Mouse (Mus musculus): ENCODE results near the gene Apeh. TPM values are rescaled to one million over a fixed set of nuclear protein-coding genes. Genes with fewer than 3 reads are reported as not detected.

The Apeh gene
- polyA plus RNA-seq (2014; fragmentation: Illumina TruSeq; extraction: RNeasy Lipid Tissue Mini Kit (QIAGEN cat#74804); ENCODE audit: low read depth, low replicate concordance), result 6.3 TPM

DNA sequence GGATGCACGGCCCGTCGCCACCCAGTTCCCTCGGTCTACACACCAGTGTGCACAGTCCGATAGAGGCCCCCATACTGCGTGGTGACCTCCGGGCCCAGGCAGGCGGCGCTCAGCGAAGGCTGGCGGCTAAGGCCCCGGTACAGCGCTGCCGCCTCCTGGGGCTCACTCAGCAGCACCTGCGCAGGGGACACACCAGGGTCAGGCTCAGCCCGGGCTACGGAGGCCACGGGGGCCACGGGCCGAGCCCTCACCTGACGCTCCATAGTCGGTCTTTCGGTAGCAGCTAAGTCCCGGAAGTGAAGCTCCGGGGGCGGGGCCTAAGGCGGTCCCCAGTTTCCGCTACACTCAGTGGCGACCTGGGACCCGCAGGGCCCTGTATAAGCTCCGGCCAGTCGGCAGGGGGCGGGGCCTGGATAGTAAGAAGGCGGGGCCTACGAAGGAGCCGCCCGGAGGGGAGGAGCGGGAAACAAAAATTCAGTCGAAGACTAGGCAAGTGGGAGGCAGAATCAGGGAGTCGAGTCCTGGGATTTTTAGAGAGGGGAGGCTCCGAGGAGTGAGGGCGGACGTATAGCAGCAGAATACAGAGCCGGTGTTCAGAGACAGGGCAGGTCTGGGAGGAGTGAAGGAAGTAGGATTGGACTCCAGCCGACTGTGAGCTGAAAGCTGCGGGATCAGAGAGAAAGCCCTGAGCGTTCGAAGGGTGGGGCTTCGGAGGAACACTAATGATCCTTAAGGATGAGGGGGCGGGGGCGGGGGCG, at the start of gene Apeh:
Apeh (minus strand) TSS at position 423 of the 758 bp plus-strand sequence.

DNA sequence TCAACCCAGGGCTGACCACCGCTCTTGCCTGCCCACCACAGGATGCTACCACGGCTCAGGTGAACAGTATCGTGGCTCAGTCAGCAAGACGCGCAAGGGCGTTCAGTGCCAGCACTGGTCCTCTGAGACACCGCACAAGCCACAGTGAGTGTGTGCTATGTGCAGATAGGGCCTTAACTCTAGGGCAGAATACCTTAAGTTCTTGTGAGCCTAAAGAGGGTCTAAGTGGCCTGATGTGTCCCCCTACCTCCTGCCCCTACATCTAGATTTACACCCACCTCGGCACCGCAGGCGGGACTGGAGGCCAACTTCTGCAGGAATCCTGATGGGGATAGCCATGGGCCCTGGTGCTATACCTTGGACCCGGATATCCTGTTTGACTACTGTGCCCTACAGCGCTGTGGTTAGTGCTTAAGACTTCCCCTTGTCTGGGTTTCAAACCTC, 11.4 kb downstream of the Apeh start, which contains the start of gene Rnf123:
Rnf123 (minus strand) TSS at position 359 of the 444 bp plus-strand sequence.

DNA sequence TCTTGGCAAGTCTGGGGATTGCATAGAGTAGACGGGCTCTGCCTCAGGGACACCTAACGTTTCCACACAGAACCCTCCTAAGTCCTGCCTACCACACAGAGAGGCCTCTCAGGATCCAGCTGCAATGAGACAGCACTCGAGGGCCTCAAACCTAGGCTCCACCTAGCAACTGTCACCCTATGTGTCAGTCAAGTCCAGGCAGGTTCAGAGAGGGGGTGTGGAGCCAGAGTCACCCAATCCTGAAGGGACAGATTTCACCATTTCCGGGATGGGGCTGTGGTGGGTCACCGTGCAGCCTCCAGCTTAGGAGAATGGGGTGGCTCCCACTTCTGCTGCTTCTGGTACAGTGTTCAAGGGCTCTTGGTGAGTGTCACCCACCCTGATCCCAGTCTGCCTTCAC, 14.2 kb downstream of the Apeh start, which contains the start of gene Mst1:
Mst1 (plus strand) TSS at position 269 of the 400 bp plus-strand sequence.

DNA sequence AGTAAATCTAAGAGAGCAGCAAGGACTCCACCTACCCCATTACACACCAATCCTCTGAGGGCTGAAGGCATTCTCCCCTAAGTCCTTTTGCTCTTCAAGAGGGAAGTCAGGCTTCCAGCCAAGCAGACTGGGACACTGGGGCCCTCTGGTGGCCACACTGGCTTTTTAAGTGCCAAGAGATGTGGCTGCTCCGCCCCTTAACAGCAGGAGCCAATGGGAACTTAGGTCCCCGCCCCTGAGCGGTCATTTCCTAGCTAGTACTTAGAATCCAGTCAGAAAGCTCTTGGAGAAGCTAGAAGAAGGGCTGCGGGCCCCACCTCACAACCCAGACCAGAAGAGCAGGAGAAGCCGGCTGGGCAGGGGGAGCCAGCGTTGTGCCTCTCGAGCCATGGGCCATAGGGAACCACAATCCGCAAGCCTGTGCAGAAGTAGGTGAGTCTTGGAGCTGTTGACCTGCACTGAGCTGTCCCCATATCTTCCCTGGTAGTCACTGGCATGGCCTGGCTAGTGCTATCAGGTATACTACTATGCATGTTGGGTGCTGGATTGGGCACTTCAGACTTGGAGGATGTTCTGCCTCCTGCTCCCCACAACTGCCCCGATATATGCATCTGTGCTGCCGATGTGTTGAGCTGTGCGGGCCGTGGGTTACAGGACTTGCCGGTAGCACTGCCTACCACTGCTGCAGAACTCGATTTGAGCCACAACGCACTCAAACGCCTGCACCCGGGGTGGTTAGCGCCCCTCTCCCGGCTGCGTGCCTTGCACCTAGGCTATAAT, 41.3 kb downstream of the Apeh start, which contains the start of gene Amigo3:
Amigo3 (plus strand) TSS at position 275 of the 780 bp plus-strand sequence.

DNA sequence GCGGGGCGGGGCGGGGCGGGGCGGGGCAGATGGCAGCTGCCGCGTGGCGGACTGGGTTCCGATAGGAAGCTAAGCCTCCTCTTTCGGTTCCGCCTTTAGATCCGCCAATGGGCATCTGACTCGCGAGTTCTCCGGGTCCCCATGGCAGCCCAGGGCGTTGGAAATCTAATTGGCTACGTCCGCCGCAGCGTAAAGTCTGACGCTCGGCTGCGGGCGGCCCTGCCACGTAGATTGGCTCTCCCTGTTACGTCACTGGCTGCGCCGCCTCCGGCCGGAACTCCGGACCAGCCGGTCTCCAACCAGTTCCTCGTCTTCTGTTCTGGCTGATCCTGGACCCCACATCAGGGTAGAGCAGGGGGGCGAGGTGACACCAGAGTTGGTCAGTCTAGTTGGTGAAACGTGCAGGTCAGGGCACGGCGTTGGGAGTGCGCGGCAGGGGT, 45.4 kb downstream of the Apeh start, which contains the start of gene Gmppb:
Gmppb (plus strand) TSS at position 227 of the 440 bp plus-strand sequence.

Other genes starting within 250 kb of the Apeh start
- 130 TPM for gene Rbm6, start 221.4 kb downstream of the Apeh start, polyA plus RNA-seq (2014; fragmentation: Illumina TruSeq; extraction: RNeasy Lipid Tissue Mini Kit (QIAGEN cat#74804); ENCODE audit: low read depth, low replicate concordance)
- not detected for gene Mon1a, start 206.5 kb downstream of the Apeh start, polyA plus RNA-seq (2014; fragmentation: Illumina TruSeq; extraction: RNeasy Lipid Tissue Mini Kit (QIAGEN cat#74804); ENCODE audit: low read depth, low replicate concordance)
- gene Mst1r, start 187.7 kb downstream of the Apeh start, polyA plus RNA-seq (2014; fragmentation: Illumina TruSeq; extraction: RNeasy Lipid Tissue Mini Kit (QIAGEN cat#74804); ENCODE audit: low read depth, low replicate concordance), result 0.08 TPM
- gene Actl11, start 166.1 kb downstream of the Apeh start, polyA plus RNA-seq (2014; fragmentation: Illumina TruSeq; extraction: RNeasy Lipid Tissue Mini Kit (QIAGEN cat#74804); ENCODE audit: low read depth, low replicate concordance), result 69.0 TPM
- gene Camkv, start 158.9 kb downstream of the Apeh start, polyA plus RNA-seq (2014; fragmentation: Illumina TruSeq; extraction: RNeasy Lipid Tissue Mini Kit (QIAGEN cat#74804); ENCODE audit: low read depth, low replicate concordance), result 0.48 TPM
- 2.3 TPM for gene Traip, start 144.5 kb downstream of the Apeh start, polyA plus RNA-seq (2014; fragmentation: Illumina TruSeq; extraction: RNeasy Lipid Tissue Mini Kit (QIAGEN cat#74804); ENCODE audit: low read depth, low replicate concordance)
- not detected for gene Uba7, start 119.1 kb downstream of the Apeh start, polyA plus RNA-seq (2014; fragmentation: Illumina TruSeq; extraction: RNeasy Lipid Tissue Mini Kit (QIAGEN cat#74804); ENCODE audit: low read depth, low replicate concordance)
- gene Gm20661, start 111.5 kb downstream of the Apeh start, polyA plus RNA-seq (2014; fragmentation: Illumina TruSeq; extraction: RNeasy Lipid Tissue Mini Kit (QIAGEN cat#74804); ENCODE audit: low read depth, low replicate concordance), result not detected
- not detected for gene Inka1, start 108.7 kb downstream of the Apeh start, polyA plus RNA-seq (2014; fragmentation: Illumina TruSeq; extraction: RNeasy Lipid Tissue Mini Kit (QIAGEN cat#74804); ENCODE audit: low read depth, low replicate concordance)
- 65.6 TPM for gene Cdhr4, start 102.1 kb downstream of the Apeh start, polyA plus RNA-seq (2014; fragmentation: Illumina TruSeq; extraction: RNeasy Lipid Tissue Mini Kit (QIAGEN cat#74804); ENCODE audit: low read depth, low replicate concordance)
- 18.1 TPM for gene Gm20662, start 98.3 kb downstream of the Apeh start, polyA plus RNA-seq (2014; fragmentation: Illumina TruSeq; extraction: RNeasy Lipid Tissue Mini Kit (QIAGEN cat#74804); ENCODE audit: low read depth, low replicate concordance)
- 76.6 TPM for gene Ip6k1, start 92.1 kb downstream of the Apeh start, polyA plus RNA-seq (2014; fragmentation: Illumina TruSeq; extraction: RNeasy Lipid Tissue Mini Kit (QIAGEN cat#74804); ENCODE audit: low read depth, low replicate concordance)
- 1.0 TPM for gene Gmppb, start 45.4 kb downstream of the Apeh start, polyA plus RNA-seq (2014; fragmentation: Illumina TruSeq; extraction: RNeasy Lipid Tissue Mini Kit (QIAGEN cat#74804); ENCODE audit: low read depth, low replicate concordance)
- gene Amigo3, start 41.4 kb downstream of the Apeh start, polyA plus RNA-seq (2014; fragmentation: Illumina TruSeq; extraction: RNeasy Lipid Tissue Mini Kit (QIAGEN cat#74804); ENCODE audit: low read depth, low replicate concordance), result 0.10 TPM
- gene Mst1, start 14.2 kb downstream of the Apeh start, polyA plus RNA-seq (2014; fragmentation: Illumina TruSeq; extraction: RNeasy Lipid Tissue Mini Kit (QIAGEN cat#74804); ENCODE audit: low read depth, low replicate concordance), result not detected
- gene Rnf123, start 11.3 kb downstream of the Apeh start, polyA plus RNA-seq (2014; fragmentation: Illumina TruSeq; extraction: RNeasy Lipid Tissue Mini Kit (QIAGEN cat#74804); ENCODE audit: low read depth, low replicate concordance), result 1.8 TPM
- 0.27 TPM for gene Bsn, start 95.8 kb upstream of the Apeh start, polyA plus RNA-seq (2014; fragmentation: Illumina TruSeq; extraction: RNeasy Lipid Tissue Mini Kit (QIAGEN cat#74804); ENCODE audit: low read depth, low replicate concordance)
- 10.4 TPM for gene Dag1, start 169.4 kb upstream of the Apeh start, polyA plus RNA-seq (2014; fragmentation: Illumina TruSeq; extraction: RNeasy Lipid Tissue Mini Kit (QIAGEN cat#74804); ENCODE audit: low read depth, low replicate concordance)
- gene Nicn1, start 195.8 kb upstream of the Apeh start, polyA plus RNA-seq (2014; fragmentation: Illumina TruSeq; extraction: RNeasy Lipid Tissue Mini Kit (QIAGEN cat#74804); ENCODE audit: low read depth, low replicate concordance), result 24.1 TPM
- 1.4 TPM for gene Amt, start 202.2 kb upstream of the Apeh start, polyA plus RNA-seq (2014; fragmentation: Illumina TruSeq; extraction: RNeasy Lipid Tissue Mini Kit (QIAGEN cat#74804); ENCODE audit: low read depth, low replicate concordance)
- 114 TPM for gene Rhoa, start 211.5 kb upstream of the Apeh start, polyA plus RNA-seq (2014; fragmentation: Illumina TruSeq; extraction: RNeasy Lipid Tissue Mini Kit (QIAGEN cat#74804); ENCODE audit: low read depth, low replicate concordance)
- gene Tcta, start 211.6 kb upstream of the Apeh start, polyA plus RNA-seq (2014; fragmentation: Illumina TruSeq; extraction: RNeasy Lipid Tissue Mini Kit (QIAGEN cat#74804); ENCODE audit: low read depth, low replicate concordance), result 17.0 TPM
- gene Gpx1, start 244.3 kb upstream of the Apeh start, polyA plus RNA-seq (2014; fragmentation: Illumina TruSeq; extraction: RNeasy Lipid Tissue Mini Kit (QIAGEN cat#74804); ENCODE audit: low read depth, low replicate concordance), result 1.8 TPM